Mouse (Mus musculus) MEL (cell line): ENCODE measurements around the gene Tmem52b. TPM values are rescaled to one million over a fixed set of nuclear protein-coding genes. Genes with fewer than 3 reads are reported as not detected.

ENCODE experiments used
- DNase-seq: peaks from one replicate; pipeline ENCODE4 v3.0.0; 2011; ENCODE audit warnings: low read depth, low spot score
- H3K27ac ChIP-seq: 2 replicates; pipeline ENCODE4 v1.5.1; 2012; ENCODE audit warnings: low read depth, mild to moderate bottlenecking, control low read depth, low read length, moderate library complexity; ENCODE audit not compliant: control insufficient read depth
- H3K27me3 ChIP-seq, 2 experiments: fragments of 150-350 bp in 1 of 2; sonication (generic) in 1 of 2; 2 replicates each; pipeline ENCODE4 v1.6.1; 2012; ENCODE audit warnings: low read length in 2 of 2, mild to moderate bottlenecking in 2 of 2, improper control_type of control experiment in 1 of 2, moderate library complexity in 1 of 2; ENCODE audit not compliant: insufficient read depth in 2 of 2, control insufficient read depth in 1 of 2
- H3K36me3 ChIP-seq, 2 experiments: 2 replicates each; pipeline ENCODE4 v1.6.1; 2012 to 2014; ENCODE audit warnings: low read length in 2 of 2, improper control_type of control experiment in 1 of 2, inconsistent platforms in 1 of 2, mild to moderate bottlenecking in 1 of 2; ENCODE audit not compliant: insufficient read depth in 2 of 2, control insufficient read depth in 1 of 2
- H3K4me1 ChIP-seq, 2 experiments: fragments of 150-350 bp in 1 of 2; sonication (generic) in 1 of 2; 2 replicates each; pipeline ENCODE4 v1.6.1; 2012; ENCODE audit warnings: low read length in 2 of 2, improper control_type of control experiment in 1 of 2, mild to moderate bottlenecking in 1 of 2; ENCODE audit not compliant: insufficient read depth in 2 of 2, control insufficient read depth in 1 of 2
- H3K4me3 ChIP-seq, 2 experiments: fragments of 150-350 bp in 1 of 2; sonication (generic) in 1 of 2; 2 replicates each; pipeline ENCODE4 v1.5.1; 2012; ENCODE audit warnings: low read depth in 2 of 2, low read length in 2 of 2, mild to moderate bottlenecking in 2 of 2, moderate library complexity in 2 of 2, control low read depth in 1 of 2, improper control_type of control experiment in 1 of 2; ENCODE audit not compliant: control insufficient read depth in 1 of 2, insufficient read depth in 1 of 2
- H3K79me2 ChIP-seq: 2 replicates; pipeline ENCODE4 v1.6.1; 2012; ENCODE audit warnings: mild to moderate bottlenecking, low read length, moderate library complexity; ENCODE audit not compliant: control insufficient read depth, poor library complexity, insufficient read depth
- H3K9ac ChIP-seq: 2 replicates; pipeline ENCODE4 v1.6.1; 2012; ENCODE audit warnings: low read depth, mild to moderate bottlenecking, control low read depth, low read length, moderate library complexity; ENCODE audit not compliant: control insufficient read depth, poor library complexity, severe bottlenecking
- H3K9me3 ChIP-seq: fragments of 150-350 bp; sonication (generic); replicated peaks from 2 replicates; pipeline ENCODE4 v1.6.1; 2012; ENCODE audit warnings: mild to moderate bottlenecking, low read length, improper control_type of control experiment, moderate library complexity; ENCODE audit not compliant: insufficient read depth
- CHD2 ChIP-seq: IDR thresholded peaks from 2 replicates; pipeline ENCODE4 v1.6.1; 2011; ENCODE audit warnings: low read length, improper control_type of control experiment
- CTCF ChIP-seq, 3 experiments: IDR thresholded peaks in 2 of 3; conservative IDR thresholded peaks in 1 of 3; 2 replicates each; pipeline ENCODE4 v1.5.1; 2011 to 2012; ENCODE audit warnings: low read length in 3 of 3, low read depth in 2 of 3, mild to moderate bottlenecking in 2 of 3, improper control_type of control experiment in 1 of 3, inconsistent platforms in 1 of 3, mixed read lengths in 1 of 3, moderate library complexity in 1 of 3; ENCODE audit not compliant: control insufficient read depth in 1 of 3, insufficient read depth in 1 of 3, poor library complexity in 1 of 3, severe bottlenecking in 1 of 3
- E2F4 ChIP-seq: IDR thresholded peaks from 2 replicates; pipeline ENCODE4 v1.6.1; 2011; ENCODE audit warnings: low read depth, low read length, improper control_type of control experiment, borderline replicate concordance
- ELF1 ChIP-seq: IDR thresholded peaks from 2 replicates; pipeline ENCODE4 v1.6.1; 2014; ENCODE audit warnings: low read depth, mild to moderate bottlenecking, inconsistent platforms, low read length, improper control_type of control experiment, moderate library complexity
- ETS1 ChIP-seq: IDR thresholded peaks from 2 replicates; pipeline ENCODE4 v1.6.1; 2012; ENCODE audit warnings: low read depth, mild to moderate bottlenecking, inconsistent platforms, low read length, improper control_type of control experiment, moderate library complexity
- JUND ChIP-seq: IDR thresholded peaks from 2 replicates; pipeline ENCODE4 v1.6.1; 2011; ENCODE audit warnings: low read depth, mild to moderate bottlenecking, improper control_type of control experiment, low read length
- MAX ChIP-seq: IDR thresholded peaks from 2 replicates; pipeline ENCODE4 v1.6.1; 2011; ENCODE audit warnings: low read length, improper control_type of control experiment
- MXI1 ChIP-seq: IDR thresholded peaks from 2 replicates; pipeline ENCODE4 v1.6.1; 2011; ENCODE audit warnings: mild to moderate bottlenecking, low read depth, low read length, improper control_type of control experiment
- NRF1 ChIP-seq: IDR thresholded peaks from 2 replicates; pipeline ENCODE4 v1.6.1; 2014; ENCODE audit warnings: low read depth, mild to moderate bottlenecking, inconsistent platforms, low read length, improper control_type of control experiment, moderate library complexity; ENCODE audit not compliant: poor library complexity, insufficient read depth, severe bottlenecking
- RCOR1 ChIP-seq: IDR thresholded peaks from 2 replicates; pipeline ENCODE4 v1.6.1; 2012; ENCODE audit warnings: low read depth, mild to moderate bottlenecking, inconsistent platforms, low read length, improper control_type of control experiment
- SIN3A ChIP-seq: IDR thresholded peaks from 2 replicates; pipeline ENCODE4 v1.6.1; 2012; ENCODE audit warnings: low read length, improper control_type of control experiment, inconsistent platforms
- SMC3 ChIP-seq: IDR thresholded peaks from 2 replicates; pipeline ENCODE4 v1.6.1; 2011; ENCODE audit warnings: low read depth, low read length, improper control_type of control experiment
- TAL1 ChIP-seq: IDR thresholded peaks from 2 replicates; pipeline ENCODE4 v1.6.1; 2012; ENCODE audit warnings: mild to moderate bottlenecking, inconsistent platforms, low read length, moderate library complexity, mixed read lengths
- TCF12 ChIP-seq: IDR thresholded peaks from 2 replicates; pipeline ENCODE4 v1.6.1; 2014; ENCODE audit warnings: low read depth, mild to moderate bottlenecking, inconsistent platforms, low read length, improper control_type of control experiment, moderate library complexity
- UBTF ChIP-seq: IDR thresholded peaks from 2 replicates; pipeline ENCODE4 v1.6.1; 2012; ENCODE audit warnings: low read depth, mild to moderate bottlenecking, inconsistent platforms, low read length, improper control_type of control experiment, moderate library complexity, borderline replicate concordance; ENCODE audit not compliant: insufficient read depth
- USF2 ChIP-seq, 2 experiments: IDR thresholded peaks; 2 replicates each; pipeline ENCODE4 v1.6.1; 2011 to 2012; ENCODE audit warnings: improper control_type of control experiment in 2 of 2, low read length in 2 of 2, borderline replicate concordance in 1 of 2, inconsistent platforms in 1 of 2, low read depth in 1 of 2, mild to moderate bottlenecking in 1 of 2; ENCODE audit not compliant: insufficient read depth in 1 of 2
- ZC3H11A ChIP-seq: IDR thresholded peaks from 2 replicates; pipeline ENCODE4 v1.6.1; 2012; ENCODE audit warnings: low read depth, mild to moderate bottlenecking, inconsistent platforms, low read length, improper control_type of control experiment
- ZMIZ1 ChIP-seq: IDR thresholded peaks from 2 replicates; pipeline ENCODE4 v1.6.1; 2012; ENCODE audit warnings: low read depth, mild to moderate bottlenecking, inconsistent platforms, low read length, improper control_type of control experiment, moderate library complexity
- polyA plus RNA-seq, 2 experiments: library from polyadenylated mRNA; stranded (reverse) in 1 of 2; unstranded in 1 of 2; fragments of >175 nt in 1 of 2; fragments of >200 nt in 1 of 2; gene quantifications; 2 replicates each; pipeline versions ENCODE4 v1.2.1 to v1.2.4; 2012; ENCODE audit warnings: low replicate concordance in 2 of 2, low read depth in 1 of 2; ENCODE audit not compliant: insufficient read length in 2 of 2, insufficient read depth in 1 of 2, missing spikeins in 1 of 2
- total RNA-seq: library from RNA; depleted of rRNA; stranded (reverse); fragments of 300-350 nt; gene quantifications from 2 replicates; pipeline ENCODE4 v1.2.3, GENCODE M21; 2012

The Tmem52b gene
- total and polyA plus RNA-seq, 3 experiments, result not detected

GRCm38 (mm10) chr6:129480089-129480958 lies 32.0 kb upstream of the Tmem52b start:
- Histone ChIP-seq H3K36me3 (no peaks in the 10 kb centered on the region), H3K27me3 (no peaks in the 10 kb centered on the region), H3K27ac (no peak overlapping the region), H3K9me3 (no peaks in the 10 kb centered on the region), H3K9ac (no peak overlapping the region), H3K4me1 (no peaks in the 10 kb centered on the region), H3K79me2 (no peaks in the 10 kb centered on the region), H3K4me3 (no peak overlapping the region)
- DNase-seq, result no peak
- no peak for TF ChIP-seq MXI1
- no peak for TF ChIP-seq SIN3A
- no peak for TF ChIP-seq CHD2
- no peak for TF ChIP-seq E2F4
- TF ChIP-seq ZC3H11A, result no peak
- no peak for TF ChIP-seq USF2 (IDR thresholded peaks at IDR 0.05; ENCODE audit: borderline replicate concordance in 1 of 2, insufficient read depth in 1 of 2, low read depth in 1 of 2, low read length in 2 of 2)
- TF ChIP-seq ZMIZ1, result no peak
- TF ChIP-seq JUND, result no peak
- TF ChIP-seq NRF1, result no peak

- Histone ChIP-seq H3K4me1 (no peaks in the 10 kb centered on the region), H3K27ac (no peak overlapping the region), H3K9me3 (no peaks in the 10 kb centered on the region), H3K36me3 (no peaks in the 10 kb centered on the region)
- TF ChIP-seq ELF1, result no peak
- TF ChIP-seq TCF12, result no peak
- no peak for TF ChIP-seq E2F4
- TF ChIP-seq CTCF (IDR thresholded peaks at IDR 0.05 in 2 of 3, conservative IDR thresholded peaks at IDR 0.05 in 1 of 3; ENCODE audit: control insufficient read depth in 1 of 3, insufficient read depth in 1 of 3, low read depth in 2 of 3, low read length in 3 of 3, poor library complexity in 1 of 3, severe bottlenecking in 1 of 3), result no peak
- TF ChIP-seq TAL1, result no peak
- no peak for TF ChIP-seq ZMIZ1
- no peak for TF ChIP-seq ETS1
- no peak for TF ChIP-seq UBTF
- TF ChIP-seq RCOR1, result no peak
- no peak for TF ChIP-seq MAX
- no peak for TF ChIP-seq SMC3
- TF ChIP-seq, all 39 proteins: peak for 0
- H3K4me3 ChIP-seq, result no peak overlapping the region
- H3K9ac ChIP-seq, result no peak overlapping the region
- no peaks in the 10 kb centered on the region for H3K79me2 ChIP-seq
- no peak for DNase-seq
- H3K27me3 ChIP-seq, result no peaks in the 10 kb centered on the region
These were observed 17.4 kb upstream of the Tmem52b start for GRCm38 (mm10) chr6:129494924-129495323.
